Mouse (Mus musculus): ENCODE data around the gene Mcrip2.
A peak's percentile ranks its signal among the peaks of the same experiment; 100 is the strongest.

Mcrip2 gene

GRCm38 (mm10) chr17:25863681-25864080, 4.9 kb downstream of the Mcrip2 start:
- no peak for DNase-seq

GRCm38 (mm10) chr17:25861704-25862612, 6.6 kb downstream of the Mcrip2 start:
- no peak for DNase-seq

GRCm38 (mm10) chr17:25860832-25861703, 7.5 kb downstream of the Mcrip2 start, which contains the start of gene Wdr90:
Wdr90 (minus strand) TSS chr17:25861501.
- DNase-seq: peak; percentile 94

GRCm38 (mm10) chr17:25860229-25860628, 8.3 kb downstream of the Mcrip2 start:
- no peak for DNase-seq

GRCm38 (mm10) chr17:25844396-25844901, 24.1 kb downstream of the Mcrip2 start, which contains the start of gene Rhot2:
Rhot2 (minus strand) TSS chr17:25844851.
- peak; percentile 98 for DNase-seq

GRCm38 (mm10) chr17:25843636-25844395, 24.7 kb downstream of the Mcrip2 start:
- DNase-seq: no peak

GRCm38 (mm10) chr17:25843122-25843521, 25.4 kb downstream of the Mcrip2 start:
- no peak for DNase-seq

- no peak for DNase-seq
Measured at GRCm38 (mm10) chr17:25842509-25842908, 26.1 kb downstream of the Mcrip2 start.

GRCm38 (mm10) chr17:25841117-25841880, 27.3 kb downstream of the Mcrip2 start, which contains the start of gene Gm20683:
Gm20683 (minus strand) TSS chr17:25841763.
- DNase-seq: no peak

GRCm38 (mm10) chr17:25840519-25840918, 28.0 kb downstream of the Mcrip2 start:
- DNase-seq: no peak

GRCm38 (mm10) chr17:25839455-25840235, 28.9 kb downstream of the Mcrip2 start:
- DNase-seq: no peak

GRCm38 (mm10) chr17:25838904-25839303, 29.7 kb downstream of the Mcrip2 start:
- no peak for DNase-seq

- DNase-seq: no peak
Measured at GRCm38 (mm10) chr17:25837533-25837932, 31.0 kb downstream of the Mcrip2 start.

GRCm38 (mm10) chr17:25837076-25837410, 31.5 kb downstream of the Mcrip2 start, which contains the start of gene Rhbdl1:
Rhbdl1 (minus strand) TSS chr17:25837295.
- peak; percentile 82 for DNase-seq

- peak; percentile 33 for DNase-seq
Measured at GRCm38 (mm10) chr17:25836397-25837075, 32.0 kb downstream of the Mcrip2 start.

GRCm38 (mm10) chr17:25835816-25836215, 32.7 kb downstream of the Mcrip2 start:
- DNase-seq: no peak

GRCm38 (mm10) chr17:25835301-25835700, 33.3 kb downstream of the Mcrip2 start:
- DNase-seq: no peak

GRCm38 (mm10) chr17:25834595-25835222, 33.9 kb downstream of the Mcrip2 start:
- no peak for DNase-seq

GRCm38 (mm10) chr17:25833961-25834594, 34.5 kb downstream of the Mcrip2 start:
- peak; percentile 35 for DNase-seq

Measured in lung, postnatal 10 days (tissue).